Mouse (Mus musculus) bone marrow, adult 2 months (tissue): ENCODE measurements around the gene Htr1f. TPM values are rescaled to one million over a fixed set of nuclear protein-coding genes. Genes with fewer than 3 reads are reported as not detected.

Source experiments
- H3K27ac ChIP-seq: fragments of 200-500 bp; 2 replicates; pipeline ENCODE4 v1.5.1; 2012; ENCODE audit warnings: low read depth, mild to moderate bottlenecking, control low read depth, inconsistent platforms, low read length; ENCODE audit not compliant: control insufficient read depth, poor library complexity, insufficient read depth
- H3K4me1 ChIP-seq: fragments of 200-500 bp; 2 replicates; pipeline ENCODE4 v1.6.1; 2011; ENCODE audit warnings: low read length; ENCODE audit not compliant: control insufficient read depth, insufficient read depth
- H3K4me3 ChIP-seq: fragments of 200-500 bp; replicated peaks from 2 replicates; pipeline ENCODE3; 2011; ENCODE audit warnings: mild to moderate bottlenecking, low read depth, low read length, control low read depth; ENCODE audit not compliant: control insufficient read depth
- CTCF ChIP-seq: fragments of 200-500 bp; IDR thresholded peaks from 2 replicates; pipeline ENCODE4 v1.5.1; 2011; ENCODE audit warnings: low read length, control low read depth; ENCODE audit not compliant: control insufficient read depth, insufficient read depth
- POLR2A ChIP-seq: fragments of 200-500 bp; IDR thresholded peaks from 2 replicates; pipeline ENCODE4 v1.6.1; 2011; ENCODE audit warnings: low read depth, mild to moderate bottlenecking, control low read depth, low read length, borderline replicate concordance; ENCODE audit not compliant: control insufficient read depth
- WGBS: fragments of 180-500 bp; shearing (Covaris S2); methylation state at CpG from one replicate; pipeline ENCODE4 v1.1.7; 2018; 5-methylcytosine and 5-hydroxymethylcytosine counted together
- polyA plus RNA-seq: library from polyadenylated mRNA; stranded (reverse); fragments of >200 nt; gene quantifications from 2 replicates; pipeline ENCODE4 v1.2.4, GENCODE M21; 2011; ENCODE audit warnings: low replicate concordance; ENCODE audit not compliant: missing spikeins, insufficient read depth, insufficient read length

The Htr1f gene
- polyA plus RNA-seq, 1 experiment, result not detected

DNA sequence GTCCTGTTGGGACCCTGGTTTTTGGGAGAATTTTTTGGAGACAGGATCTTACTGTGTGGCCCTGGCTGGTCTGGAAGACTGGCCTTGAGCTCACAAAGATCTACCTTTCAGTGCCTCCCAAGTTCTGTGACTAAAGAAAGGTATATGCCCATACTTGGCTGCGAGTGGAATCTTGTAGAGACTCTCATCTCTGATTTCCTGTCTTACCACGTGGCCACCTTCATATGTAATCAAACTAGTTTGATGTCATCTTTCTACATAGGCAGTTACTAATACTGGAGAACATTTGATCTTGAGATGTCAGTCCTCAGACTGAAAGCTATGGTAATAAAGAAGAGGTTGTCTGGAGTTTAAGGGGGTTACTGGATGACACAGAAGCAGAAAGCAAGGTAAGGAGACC lies 224.2 kb downstream of the Htr1f start:
- WGBS, result 54% methylated on average over 2 of the region's 2 CpGs
- no peak overlapping the region for H3K4me3 ChIP-seq
- H3K4me1 ChIP-seq, result peaks cover 4% of the 10 kb centered on the region
- H3K27ac ChIP-seq, result no peak overlapping the region
- TF ChIP-seq CTCF, result no peak
- TF ChIP-seq POLR2A, result no peak

DNA sequence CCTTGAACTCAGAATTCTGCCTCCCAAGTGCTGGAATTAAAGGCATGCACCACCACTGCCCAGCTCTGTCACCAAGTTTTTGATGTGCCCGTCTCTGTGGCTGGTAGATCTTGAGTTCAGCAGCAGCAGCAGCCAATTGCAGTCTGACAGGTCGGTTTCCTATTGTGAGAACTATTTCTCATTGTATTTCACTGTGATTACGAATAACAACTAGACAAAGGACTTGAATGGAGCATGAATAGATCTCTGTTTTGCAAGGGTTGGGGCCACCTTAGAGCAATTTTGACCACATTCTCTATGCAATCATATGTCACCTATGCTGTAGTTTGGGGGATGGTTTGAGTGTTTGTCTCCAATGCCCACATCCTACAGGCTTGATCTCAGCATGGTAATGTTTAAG lies 224.7 kb downstream of the Htr1f start:
- 65% methylated on average over 3 of the region's 3 CpGs for WGBS
- peaks cover 4% of the 10 kb centered on the region for H3K4me1 ChIP-seq
- TF ChIP-seq POLR2A (no peak), CTCF (no peak)
- H3K4me3 ChIP-seq, result no peak overlapping the region
- H3K27ac ChIP-seq, result no peak overlapping the region

GRCm38 (mm10) chr16:64879735-64880134 lies 225.9 kb downstream of the Htr1f start:
- TF ChIP-seq CTCF (no peak), POLR2A (no peak)
- WGBS, result 3% methylated on average over 5 of the region's 5 CpGs
- no peak overlapping the region for H3K27ac ChIP-seq
- peaks cover 4% of the 10 kb centered on the region for H3K4me1 ChIP-seq
- no peak overlapping the region for H3K4me3 ChIP-seq

GRCm38 (mm10) chr16:64878611-64879132 lies 227.0 kb downstream of the Htr1f start:
- Histone ChIP-seq H3K4me3 (no peak overlapping the region), H3K4me1 (peaks cover 2% of the 10 kb centered on the region), H3K27ac (no peak overlapping the region)
- 78% methylated on average over 3 of the region's 3 CpGs for WGBS
- no peak for TF ChIP-seq POLR2A
- no peak for TF ChIP-seq CTCF

GRCm38 (mm10) chr16:64877314-64877713 lies 228.3 kb downstream of the Htr1f start:
- H3K4me3 ChIP-seq, result no peak overlapping the region
- no peak overlapping the region for H3K27ac ChIP-seq
- H3K4me1 ChIP-seq, result peaks cover 2% of the 10 kb centered on the region
- 72% methylated on average over 3 of the region's 3 CpGs for WGBS
- TF ChIP-seq CTCF (no peak), POLR2A (no peak)

- WGBS, result 22% methylated on average over 4 of the region's 4 CpGs
- no peak for TF ChIP-seq CTCF
- TF ChIP-seq POLR2A, result no peak
- Histone ChIP-seq H3K4me3 (no peak overlapping the region), H3K4me1 (peaks cover 2% of the 10 kb centered on the region), H3K27ac (peak overlapping the region; percentile 54; the same call in 1 of the 2 replicates)
These were observed 228.9 kb downstream of the Htr1f start for GRCm38 (mm10) chr16:64876631-64877265.

DNA sequence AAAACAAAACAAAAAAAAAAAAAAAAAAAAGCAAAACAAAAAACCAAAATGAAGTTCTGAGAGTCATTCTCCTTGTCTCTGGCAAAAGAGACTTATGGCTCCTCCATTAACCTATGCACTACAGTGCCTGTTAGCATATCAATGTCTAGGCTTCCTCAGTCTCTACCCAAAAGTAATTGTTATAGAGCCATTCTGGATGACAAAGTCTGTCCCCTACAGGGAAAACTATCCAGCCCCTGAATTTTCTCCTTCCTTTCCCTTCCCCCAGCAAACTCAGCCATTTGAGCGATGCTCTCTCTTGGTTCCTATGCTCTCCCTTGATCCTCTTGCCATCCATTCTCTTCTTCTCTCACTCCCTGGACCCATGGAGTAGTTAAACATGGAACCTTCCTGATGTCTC lies 229.8 kb downstream of the Htr1f start:
- Histone ChIP-seq H3K4me3 (no peak overlapping the region), H3K27ac (no peak overlapping the region), H3K4me1 (peaks cover 2% of the 10 kb centered on the region)
- 92% methylated on average over 1 of the region's 1 CpGs for WGBS
- no peak for TF ChIP-seq POLR2A
- TF ChIP-seq CTCF, result no peak

GRCm38 (mm10) chr16:64875384-64875783 lies 230.3 kb downstream of the Htr1f start:
- Histone ChIP-seq H3K4me3 (no peak overlapping the region), H3K27ac (no peak overlapping the region), H3K4me1 (peaks cover 2% of the 10 kb centered on the region)
- no peak for TF ChIP-seq CTCF
- TF ChIP-seq POLR2A, result no peak
- 92% methylated on average over 10 of the region's 10 CpGs for WGBS
